Mouse (Mus musculus): ENCODE data around the gene Bmp3.

GRCm38 (mm10) chr5:98815269-98815668 is 38.9 kb upstream of the Bmp3 start:
- TF ChIP-seq POLR2A (IDR thresholded peaks at IDR 0.05; ENCODE audit: low read depth, low read length) (no peak), CTCF (IDR thresholded peaks at IDR 0.05; ENCODE audit: borderline replicate concordance, insufficient read depth, low read length) (no peak)

Data from embryonic fibroblast, embryonic 13.5 days (primary cell).